Mouse (Mus musculus) brown adipose tissue, adult 24 weeks (tissue): ENCODE measurements around the gene Lmna. TPM values are rescaled to one million over a fixed set of nuclear protein-coding genes. Genes with fewer than 3 reads are reported as not detected.

Experiments
- H3K27ac ChIP-seq: fragments of 200-500 bp; replicated peaks from 2 replicates; pipeline ENCODE4 v1.5.1; 2012; ENCODE audit warnings: low read depth, mild to moderate bottlenecking, low read length
- H3K4me1 ChIP-seq: fragments of 200-500 bp; 2 replicates; pipeline ENCODE4 v1.6.1; 2012; ENCODE audit warnings: low read length, mixed read lengths; ENCODE audit not compliant: control insufficient read depth, insufficient read depth, insufficient read length
- H3K4me3 ChIP-seq: fragments of 200-500 bp; 2 replicates; pipeline ENCODE4 v1.5.1; 2012; ENCODE audit warnings: low read depth, mild to moderate bottlenecking, low read length, moderate library complexity; ENCODE audit not compliant: insufficient read depth
- polyA plus RNA-seq: library from polyadenylated mRNA; stranded (reverse); fragments of >200 nt; gene quantifications from 2 replicates; pipeline ENCODE4 v1.2.4, GENCODE M21; 2012; ENCODE audit not compliant: missing spikeins, insufficient read depth, insufficient read length

Gene Lmna
- polyA plus RNA-seq, 1 experiment, result 35.7 TPM

- Histone ChIP-seq H3K4me1 (peaks cover 2% of the 10 kb centered on the region; the same call in 1 of the 2 replicates), H3K4me3 (peak within 1 kb of the TSS; percentile 91), H3K27ac (peak within 1 kb of the TSS; percentile 58)
Observed at GRCm38 (mm10) chr3:88532299-88532674, 22.5 kb upstream of the Lmna start, which contains the start of gene Mex3a. TSS of gene Mex3a (plus strand) at chr3:88532395.

- H3K4me1 ChIP-seq, result peaks cover 2% of the 10 kb centered on the region; the same call in 1 of the 2 replicates
- peak overlapping the region; percentile 58 for H3K27ac ChIP-seq
Observed at GRCm38 (mm10) chr3:88531348-88532298, 21.9 kb upstream of the Lmna start.

GRCm38 (mm10) chr3:88530082-88530864 is 20.5 kb upstream of the Lmna start:
- H3K27ac ChIP-seq, result no peak overlapping the region
- peak overlapping the region; percentile 30 for H3K4me3 ChIP-seq
- H3K4me1 ChIP-seq, result peaks cover 2% of the 10 kb centered on the region; the same call in 1 of the 2 replicates

More at GRCm38 (mm10) chr3:88531348-88532298, 21.9 kb upstream of the Lmna start:
- H3K4me3 ChIP-seq, result peak overlapping the region; percentile 91

DNA sequence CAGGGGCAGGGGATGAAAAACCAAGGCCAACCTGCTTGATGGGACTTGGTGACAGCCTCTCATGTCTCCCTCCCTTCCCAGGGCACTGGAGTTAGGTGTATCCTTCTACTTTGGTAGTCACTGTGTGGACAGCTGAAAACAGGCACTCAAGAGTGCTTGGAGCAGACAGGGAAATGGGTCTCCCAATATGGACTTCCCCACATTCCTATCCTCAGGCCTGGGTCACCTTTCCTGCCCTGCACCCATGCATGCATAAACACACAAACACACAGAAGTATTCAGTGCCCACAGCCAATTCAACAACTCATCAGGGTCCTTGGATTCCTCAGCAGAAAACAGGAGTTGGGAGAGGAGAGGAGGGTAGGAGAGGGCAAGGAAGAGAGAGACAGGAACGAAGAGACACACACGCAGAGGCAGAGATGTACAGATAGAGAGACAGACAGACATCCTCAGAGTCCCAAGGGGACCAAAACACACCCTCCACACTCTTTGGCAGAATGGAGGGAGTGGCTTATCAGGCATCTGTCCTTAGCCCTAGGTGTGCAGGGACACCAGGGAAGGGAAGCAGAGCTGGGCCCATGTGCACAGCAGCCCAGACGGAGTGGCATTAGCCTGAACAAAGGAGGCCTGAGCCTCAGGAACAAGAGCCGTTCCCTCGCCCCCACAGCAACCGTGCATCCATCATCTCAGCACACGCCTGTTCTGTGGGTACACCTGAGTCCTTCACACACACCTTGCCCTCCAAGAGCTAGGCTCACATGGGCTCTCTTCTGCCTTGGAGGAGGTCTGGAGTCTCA is 19.6 kb upstream of the Lmna start:
- peaks cover 2% of the 10 kb centered on the region; the same call in 1 of the 2 replicates for H3K4me1 ChIP-seq
- no peak overlapping the region for H3K4me3 ChIP-seq
- no peak overlapping the region for H3K27ac ChIP-seq

- H3K4me3 ChIP-seq, result no peak overlapping the region
- peaks cover 2% of the 10 kb centered on the region; the same call in 1 of the 2 replicates for H3K4me1 ChIP-seq
- H3K27ac ChIP-seq, result no peak overlapping the region
Observed at GRCm38 (mm10) chr3:88528646-88529045, 18.9 kb upstream of the Lmna start.

DNA sequence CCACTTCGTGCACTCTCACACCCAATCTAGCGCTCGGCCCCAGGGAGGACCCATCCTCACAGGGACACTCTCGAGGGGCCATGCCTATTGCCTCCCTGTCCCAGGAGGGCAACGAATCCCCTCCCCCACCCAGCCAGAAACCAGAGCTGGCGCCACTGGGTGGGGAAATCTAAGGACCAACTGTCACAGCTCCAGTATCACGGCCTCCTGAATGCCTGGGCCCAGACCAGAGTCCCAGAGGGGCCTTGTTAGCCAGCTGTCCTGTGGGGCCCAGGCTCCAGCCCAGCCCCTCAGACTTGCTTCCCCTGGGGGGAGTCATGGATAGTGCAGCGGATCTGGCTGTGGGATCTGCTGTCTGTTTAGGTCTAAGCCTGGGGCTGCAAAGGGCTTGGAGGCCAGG is 17.8 kb upstream of the Lmna start:
- H3K4me3 ChIP-seq, result no peak overlapping the region
- peaks cover 2% of the 10 kb centered on the region; the same call in 1 of the 2 replicates for H3K4me1 ChIP-seq
- H3K27ac ChIP-seq, result no peak overlapping the region

DNA sequence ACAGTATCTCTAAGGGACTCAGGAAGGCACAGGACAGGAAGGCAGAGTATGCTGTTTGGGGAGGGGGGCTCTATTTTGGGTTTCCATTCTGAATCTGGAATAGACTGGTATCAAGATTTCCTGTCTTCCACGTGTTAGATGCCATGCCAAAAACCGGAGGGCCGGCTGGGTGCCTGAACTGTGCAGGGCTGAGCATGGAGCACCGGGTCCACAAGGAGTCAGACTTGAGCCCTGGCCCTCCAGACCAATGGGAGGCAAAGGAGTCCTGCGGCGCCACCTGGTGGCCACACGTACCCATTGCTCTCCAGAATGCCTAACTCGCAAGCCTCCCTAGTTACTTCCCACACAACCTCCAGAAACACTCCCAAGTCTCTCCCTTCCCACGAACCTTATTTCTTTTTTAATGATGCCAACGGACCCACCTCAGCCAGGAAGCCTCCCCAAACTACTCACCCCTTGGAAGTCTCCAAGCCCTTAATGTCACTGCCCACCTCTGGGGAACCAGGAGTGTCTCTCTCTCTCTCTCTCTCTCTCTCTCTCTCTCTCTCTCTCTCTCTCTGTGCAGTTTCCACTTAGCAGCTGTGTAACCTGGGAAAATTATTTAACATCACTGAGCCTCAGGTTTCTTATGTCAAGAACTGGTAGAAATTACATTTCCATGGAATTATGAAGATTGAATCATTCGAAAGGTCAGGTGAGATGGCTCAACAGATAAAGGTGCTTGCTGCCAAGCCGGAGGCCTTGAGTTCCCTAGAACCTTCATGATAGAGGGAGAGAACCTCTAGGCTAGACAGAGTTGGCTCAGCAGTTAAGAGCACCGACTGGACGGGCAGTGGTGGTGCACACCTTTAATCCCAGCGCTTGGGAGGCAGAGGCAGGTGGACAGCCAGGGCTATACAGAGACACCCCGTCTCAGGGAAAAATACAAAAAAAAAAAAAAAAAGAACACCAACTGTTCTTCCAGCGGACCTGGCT is 16.7 kb upstream of the Lmna start:
- Histone ChIP-seq H3K4me1 (peaks cover 2% of the 10 kb centered on the region; the same call in 1 of the 2 replicates), H3K4me3 (no peak overlapping the region), H3K27ac (no peak overlapping the region)

GRCm38 (mm10) chr3:88525021-88525420 is 15.3 kb upstream of the Lmna start:
- Histone ChIP-seq H3K27ac (no peak overlapping the region), H3K4me1 (peaks cover 2% of the 10 kb centered on the region; the same call in 1 of the 2 replicates), H3K4me3 (no peak overlapping the region)

DNA sequence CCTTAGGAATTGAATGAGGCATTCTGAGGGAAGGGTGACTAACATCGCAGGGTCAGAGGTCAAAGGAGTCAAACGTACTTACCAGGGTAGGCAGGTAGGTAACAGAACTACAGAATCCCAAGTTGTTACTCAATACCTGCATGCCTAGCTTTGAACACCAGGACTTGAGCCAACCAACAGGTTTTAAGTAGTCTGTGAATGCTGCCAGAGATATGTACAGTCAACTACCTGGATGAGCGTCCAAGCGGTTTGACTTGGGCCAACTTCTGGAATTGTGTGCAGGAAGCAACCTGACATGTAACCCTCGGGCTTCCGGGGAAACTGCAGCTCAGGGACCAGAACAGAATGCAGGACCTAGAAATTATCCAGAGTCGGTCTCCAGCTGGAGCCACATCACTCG is 13.3 kb upstream of the Lmna start:
- Histone ChIP-seq H3K27ac (no peak overlapping the region), H3K4me3 (no peak overlapping the region), H3K4me1 (peaks cover 2% of the 10 kb centered on the region; the same call in 1 of the 2 replicates)

DNA sequence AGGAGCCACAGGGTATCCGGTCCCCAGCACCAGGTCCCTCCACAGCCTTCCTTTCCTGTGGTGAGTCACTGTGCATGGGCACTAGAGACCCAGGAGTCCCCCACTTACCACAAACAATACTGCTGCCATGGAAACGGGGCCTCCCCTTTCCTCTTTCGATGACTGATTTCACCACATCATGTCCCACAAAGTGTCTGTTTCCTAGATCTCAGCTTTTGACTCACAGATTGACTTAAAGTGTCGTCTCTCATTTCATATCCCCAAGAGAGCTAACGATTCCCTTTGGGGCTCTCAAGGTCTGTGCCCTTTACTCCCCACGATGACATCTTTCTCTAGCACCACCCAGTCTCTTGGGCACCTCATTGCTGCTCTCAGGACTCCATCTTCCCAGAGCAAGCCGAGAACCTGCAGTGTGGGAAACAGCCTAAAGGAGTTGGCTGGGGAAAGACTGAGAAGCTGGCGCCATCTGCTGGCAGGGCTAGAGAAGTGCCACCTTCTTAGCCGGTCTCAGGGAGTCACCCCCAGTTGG is 12.1 kb upstream of the Lmna start:
- no peak overlapping the region for H3K27ac ChIP-seq
- no peaks in the 10 kb centered on the region for H3K4me1 ChIP-seq
- H3K4me3 ChIP-seq, result no peak overlapping the region

DNA sequence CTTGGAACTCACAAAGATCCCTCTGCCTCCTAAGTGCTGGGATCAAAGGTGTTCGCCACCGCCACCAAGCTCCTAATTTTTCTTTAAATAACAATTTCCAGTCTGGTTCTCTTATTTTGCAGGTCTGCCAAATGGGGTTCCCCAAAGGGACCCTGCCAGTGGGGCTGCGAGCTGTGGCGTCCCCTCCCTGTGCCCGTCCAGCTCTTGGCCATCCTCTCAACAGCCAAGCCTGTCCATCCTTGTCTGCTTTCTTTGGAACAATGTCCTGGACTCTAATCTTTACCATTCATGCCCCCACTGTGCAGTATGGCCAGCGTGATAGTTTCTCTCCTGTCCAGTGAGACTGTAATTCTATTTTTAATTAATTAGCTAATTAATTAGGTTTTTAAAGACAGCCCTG is 11.4 kb upstream of the Lmna start:
- no peak overlapping the region for H3K27ac ChIP-seq
- no peak overlapping the region for H3K4me3 ChIP-seq
- H3K4me1 ChIP-seq, result no peaks in the 10 kb centered on the region

- H3K27ac ChIP-seq, result no peak overlapping the region
- no peaks in the 10 kb centered on the region for H3K4me1 ChIP-seq
- no peak overlapping the region for H3K4me3 ChIP-seq
Observed at GRCm38 (mm10) chr3:88520078-88520477, 10.3 kb upstream of the Lmna start.

- Histone ChIP-seq H3K27ac (no peak overlapping the region), H3K4me1 (peaks cover 9% of the 10 kb centered on the region), H3K4me3 (no peak overlapping the region)
Observed at GRCm38 (mm10) chr3:88518411-88518810, 8.7 kb upstream of the Lmna start.
